Mouse (Mus musculus) cerebellum, postnatal 10 days (tissue): ENCODE data around the gene Adm.
A peak's percentile ranks its signal among the peaks of the same experiment; 100 is the strongest.
"Not testable (repeated sequence)": the region's sequence is repeated elsewhere in the genome, so short reads cannot be mapped to it uniquely, and the experiment has no call there.

Experiments
- DNase-seq, 2 experiments: peaks; one replicate each; pipeline ENCODE4 v3.0.0; 2021; ENCODE audit warnings: mixed read lengths in 2 of 2

The Adm gene

DNA sequence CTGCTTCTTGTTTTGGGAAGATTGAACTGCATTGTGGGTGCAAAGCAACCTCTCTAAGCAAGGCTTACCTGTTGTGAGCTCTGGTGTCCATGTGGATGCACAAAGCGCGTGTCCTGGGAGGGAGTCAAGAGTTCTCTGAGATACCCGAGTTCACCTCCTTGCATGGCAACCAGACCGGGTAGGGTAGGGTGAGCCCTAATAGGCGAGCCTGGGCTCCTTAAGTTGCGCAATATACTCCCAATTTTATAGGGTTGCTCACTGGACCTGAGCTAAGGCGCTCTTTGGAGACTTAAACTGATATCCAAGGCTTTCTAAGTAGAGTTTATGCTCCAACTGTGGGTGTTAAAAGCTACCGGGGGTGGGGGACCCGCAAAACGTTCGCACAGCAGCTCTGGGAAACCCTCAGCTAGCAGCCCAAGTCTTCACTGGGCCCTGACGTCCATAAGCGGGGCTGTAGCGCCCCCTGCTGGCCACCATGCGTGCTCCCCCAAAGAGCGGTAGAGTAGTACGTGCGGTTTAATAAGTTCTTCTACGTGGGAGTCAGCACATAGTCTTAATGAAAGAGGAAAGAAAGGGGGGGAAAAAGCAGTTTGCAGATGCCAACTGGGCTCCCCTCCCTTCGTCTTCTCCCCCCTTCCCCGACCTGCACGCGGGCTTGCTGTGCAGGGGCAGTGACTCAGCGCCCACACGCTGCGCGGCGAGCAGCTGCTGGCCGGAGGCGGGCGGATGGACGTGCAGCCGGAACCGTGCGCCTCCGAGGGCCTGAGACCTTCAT, 2.6 kb downstream of the Adm start:
- peak; percentile 91 to 93 for DNase-seq

DNA sequence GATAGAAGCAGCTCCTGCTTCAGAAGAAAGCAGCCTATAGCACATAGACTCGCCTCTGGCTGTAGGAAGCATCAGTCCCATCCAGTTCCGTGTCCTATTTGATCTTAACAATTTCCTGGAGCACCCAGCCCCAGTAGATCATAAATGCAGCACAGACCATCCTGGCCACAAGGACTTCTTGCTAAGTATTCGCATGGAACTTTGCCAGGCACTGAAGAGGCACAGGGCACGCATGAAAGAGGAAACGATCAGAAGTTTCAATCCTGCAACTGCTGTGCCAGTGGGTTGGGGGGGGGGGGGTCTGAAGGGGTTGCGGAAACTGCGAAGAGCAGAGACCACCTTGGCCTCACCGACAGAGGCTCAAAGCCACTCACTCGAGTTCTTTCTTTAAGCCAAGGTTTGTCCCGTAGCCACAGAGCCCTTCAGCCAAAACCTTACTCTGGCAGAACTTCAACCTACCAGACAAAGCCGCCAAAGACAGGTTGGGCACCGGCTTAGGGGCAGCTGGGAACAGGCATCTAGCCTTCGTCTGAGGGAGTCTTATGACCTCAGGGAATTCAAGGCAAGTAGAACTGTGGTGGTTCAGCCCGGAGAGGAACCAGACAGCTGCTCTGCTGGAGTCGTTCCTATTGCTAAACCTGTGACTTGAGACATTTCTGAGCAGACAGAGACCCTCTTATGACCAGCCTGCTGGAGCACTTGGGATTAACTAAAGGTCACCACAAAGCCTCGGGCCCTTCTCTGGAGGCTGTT, 3.9 kb downstream of the Adm start:
- peak; percentile 47 to 60 for DNase-seq

DNA sequence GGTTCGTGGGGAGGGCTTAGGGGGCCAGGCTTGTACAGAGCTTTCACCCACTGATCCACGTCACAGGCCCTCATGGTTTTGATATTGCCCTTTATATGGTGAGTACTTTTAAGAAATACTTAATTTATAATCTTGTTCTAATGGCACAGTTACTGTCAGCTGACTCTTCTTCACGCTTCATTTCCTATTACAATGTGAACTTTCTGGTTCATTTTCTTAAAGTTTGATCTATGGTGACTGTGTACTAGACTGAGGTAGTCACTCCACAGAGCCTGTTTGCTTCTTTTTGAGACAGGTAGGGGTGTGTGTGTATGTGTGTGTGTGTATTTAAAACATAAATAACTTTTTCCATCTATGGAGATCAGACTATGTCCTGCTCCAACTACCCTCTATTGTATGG, 8.5 kb downstream of the Adm start:
- no peak for DNase-seq

DNA sequence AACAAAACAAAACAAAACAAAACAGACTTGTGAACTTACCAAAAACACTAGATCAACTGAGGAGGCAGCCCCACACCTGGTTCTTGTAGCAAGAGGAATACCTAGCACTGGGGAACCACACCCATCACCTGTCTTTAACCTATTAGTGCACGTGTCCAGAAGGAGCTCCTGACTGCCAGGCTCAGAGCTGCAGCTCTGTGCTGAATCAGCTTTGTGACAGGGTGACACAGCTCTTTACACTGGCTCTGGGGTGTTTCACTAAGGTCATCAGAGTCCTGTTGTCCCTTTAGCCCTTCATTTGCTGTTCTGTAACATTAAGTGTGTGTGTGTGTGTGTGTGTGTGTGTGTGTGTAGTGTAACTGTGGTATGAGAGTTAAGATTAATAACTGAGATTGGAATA, 9.1 kb downstream of the Adm start:
- DNase-seq, result no peak

DNA sequence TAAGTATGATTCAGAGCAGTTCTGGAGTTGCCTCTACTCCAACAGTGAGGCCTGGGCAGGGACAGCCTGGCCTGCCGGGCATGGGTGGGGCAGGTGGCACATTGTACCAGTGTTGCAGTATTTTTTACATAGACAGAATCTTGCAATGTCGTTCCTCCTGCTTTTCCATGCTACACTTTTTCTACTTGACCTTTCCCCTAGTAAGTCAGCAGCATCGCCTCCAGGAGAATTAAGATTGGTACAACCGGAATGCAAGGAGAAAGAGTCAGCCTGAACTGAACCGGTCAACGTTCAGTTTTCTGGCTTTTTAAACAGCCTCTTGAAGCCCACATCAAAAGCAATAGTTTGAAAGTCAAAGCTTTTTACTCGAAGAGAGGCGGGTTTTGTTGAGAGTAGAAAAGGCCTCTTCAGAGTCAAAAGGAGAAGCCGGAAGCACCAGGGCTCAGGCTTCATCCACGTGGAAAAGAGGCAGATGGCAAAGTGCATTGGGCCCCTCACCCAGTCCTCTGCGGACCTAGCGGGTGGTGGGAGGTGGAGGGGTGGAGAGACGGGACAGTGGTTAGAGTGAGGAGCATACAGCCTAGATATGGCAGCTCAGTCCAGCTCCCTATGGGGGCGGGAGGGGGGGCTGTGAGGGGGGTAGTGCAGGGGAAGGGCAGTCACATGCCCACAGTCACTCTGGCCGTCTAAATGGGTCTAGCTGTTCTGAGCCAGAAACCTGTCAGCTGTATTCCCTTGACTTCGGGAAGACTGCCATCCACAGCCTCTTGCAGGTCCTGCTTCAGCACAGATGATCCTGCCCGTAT, 11.0 kb downstream of the Adm start:
- peak; percentile 84 to 85 for DNase-seq

DNA sequence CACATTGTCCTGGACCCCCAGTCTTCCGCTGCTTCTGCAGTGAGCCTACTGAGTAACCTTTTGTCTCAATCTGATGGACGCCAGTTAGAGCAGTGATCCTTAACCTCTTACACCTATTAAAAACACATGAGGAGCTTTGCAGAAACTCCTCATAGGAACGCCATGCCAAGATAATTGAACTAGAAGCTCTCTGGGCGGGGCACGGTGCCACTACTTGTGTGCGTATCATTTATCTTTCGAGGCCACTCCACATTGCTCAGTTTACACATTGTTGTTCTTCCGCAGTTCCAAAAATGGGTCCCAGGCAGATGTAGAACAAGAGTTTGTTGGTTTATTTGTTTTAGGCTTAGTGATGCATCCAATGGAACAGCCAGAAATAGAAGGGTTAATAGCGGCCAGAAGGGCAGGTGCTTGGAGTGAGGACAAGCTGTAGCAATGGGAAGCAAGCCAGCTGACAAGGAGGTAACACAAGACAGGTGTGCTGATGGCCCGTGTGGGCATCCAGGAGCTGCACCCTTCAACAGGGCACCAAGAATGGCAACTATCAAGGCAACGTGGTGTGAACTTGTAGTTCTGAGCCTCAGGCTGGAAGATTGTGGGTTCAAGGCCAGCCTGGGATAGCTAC, 11.9 kb downstream of the Adm start:
- DNase-seq, result peak; percentile 57 to 58

DNA sequence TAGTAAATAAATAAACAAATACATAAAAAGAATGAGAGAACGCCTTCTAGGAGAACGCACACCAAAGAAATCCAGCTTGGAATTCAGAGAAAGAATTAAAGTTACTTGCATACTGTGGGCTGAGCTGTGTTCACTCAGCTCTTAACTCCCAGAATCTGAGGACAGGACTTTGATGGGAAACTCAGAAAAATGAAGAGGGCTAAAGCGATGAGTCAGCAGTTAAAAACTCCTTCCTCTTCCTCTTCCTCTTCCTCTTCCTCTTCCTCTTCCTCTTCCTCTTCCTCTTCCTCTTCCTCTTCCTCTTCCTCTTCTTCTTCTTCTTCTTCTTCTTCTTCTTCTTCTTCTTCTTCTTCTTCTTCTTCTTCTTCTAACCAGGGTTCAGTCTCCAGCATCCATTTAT, 12.5 kb downstream of the Adm start:
- DNase-seq, result not testable (repeated sequence)

DNA sequence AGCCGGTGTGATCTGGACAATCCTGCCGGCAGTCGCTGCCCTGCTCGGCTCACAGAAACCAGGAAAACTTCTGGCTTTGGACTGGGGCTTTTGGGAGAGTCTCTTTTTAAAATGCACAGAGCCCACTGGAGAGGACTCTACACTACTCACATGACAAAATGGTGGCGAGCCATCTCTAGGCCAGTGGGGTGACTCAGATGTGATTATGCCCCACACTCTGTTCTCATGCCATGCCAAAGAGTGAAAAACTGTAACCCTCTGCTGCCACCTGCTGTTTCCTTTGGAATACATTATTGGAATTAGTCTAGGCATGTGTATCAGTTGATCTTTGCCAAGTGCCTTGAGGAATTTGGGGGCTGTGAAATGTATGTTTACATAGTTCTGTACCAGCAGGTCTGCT, 17.9 kb downstream of the Adm start:
- DNase-seq, result peak; percentile 86 to 91

DNA sequence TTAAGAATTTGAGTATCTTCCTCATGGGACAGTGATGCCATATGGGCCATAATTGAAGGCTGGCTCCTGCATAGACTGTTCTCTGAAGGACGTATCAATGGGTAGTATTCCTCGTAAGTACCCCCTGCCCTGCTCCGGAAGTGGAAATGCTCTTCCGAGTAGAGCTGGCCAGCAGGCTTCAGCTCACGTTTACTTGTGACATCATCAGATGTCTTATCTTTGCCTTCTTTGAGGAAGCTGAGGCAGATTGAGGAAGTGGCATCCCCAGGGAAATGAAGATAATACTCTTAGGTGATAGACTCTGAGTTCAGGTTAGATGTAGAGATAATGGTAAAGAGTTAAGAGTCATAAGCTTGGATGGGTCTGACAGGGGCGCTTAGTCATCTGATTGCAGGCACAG, 18.4 kb downstream of the Adm start:
- DNase-seq, result no peak

DNA sequence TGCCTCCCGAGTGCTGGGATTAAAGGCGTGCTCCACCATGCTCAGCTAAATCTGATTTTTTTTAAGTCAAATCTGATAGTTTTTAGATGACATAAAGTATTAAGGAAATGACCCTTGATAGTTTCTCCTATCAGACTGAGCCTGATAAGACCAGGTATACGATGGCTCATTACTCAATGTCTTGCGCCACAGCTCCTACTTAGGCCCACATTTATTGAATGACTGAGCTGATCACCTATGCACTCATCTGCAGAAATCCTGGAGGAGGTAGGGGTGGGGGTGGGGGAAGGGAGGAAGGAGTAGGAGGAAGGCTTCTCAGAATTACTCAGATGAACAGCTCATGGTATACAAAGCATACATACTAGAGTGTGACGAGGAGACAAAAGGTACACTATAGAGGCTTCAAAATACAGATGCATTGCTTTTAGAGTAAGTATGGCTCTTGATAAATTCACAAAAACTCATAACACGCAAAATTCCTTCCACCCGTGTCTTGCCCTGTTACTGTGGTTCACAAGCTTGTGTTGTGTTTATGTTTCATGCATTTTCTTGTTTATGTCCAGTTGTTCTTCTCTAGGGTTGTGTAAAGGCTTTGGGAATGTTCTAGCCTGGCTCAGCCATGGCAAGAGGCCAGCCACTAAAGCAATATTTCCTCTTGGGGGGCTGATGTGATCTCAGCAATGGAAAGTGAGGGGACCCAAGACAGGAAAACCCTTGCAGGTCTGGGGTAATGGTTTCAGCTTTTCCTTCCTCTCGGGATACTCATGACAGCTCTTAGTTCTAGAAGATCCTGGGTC, 19.3 kb downstream of the Adm start:
- DNase-seq, result no peak

DNA sequence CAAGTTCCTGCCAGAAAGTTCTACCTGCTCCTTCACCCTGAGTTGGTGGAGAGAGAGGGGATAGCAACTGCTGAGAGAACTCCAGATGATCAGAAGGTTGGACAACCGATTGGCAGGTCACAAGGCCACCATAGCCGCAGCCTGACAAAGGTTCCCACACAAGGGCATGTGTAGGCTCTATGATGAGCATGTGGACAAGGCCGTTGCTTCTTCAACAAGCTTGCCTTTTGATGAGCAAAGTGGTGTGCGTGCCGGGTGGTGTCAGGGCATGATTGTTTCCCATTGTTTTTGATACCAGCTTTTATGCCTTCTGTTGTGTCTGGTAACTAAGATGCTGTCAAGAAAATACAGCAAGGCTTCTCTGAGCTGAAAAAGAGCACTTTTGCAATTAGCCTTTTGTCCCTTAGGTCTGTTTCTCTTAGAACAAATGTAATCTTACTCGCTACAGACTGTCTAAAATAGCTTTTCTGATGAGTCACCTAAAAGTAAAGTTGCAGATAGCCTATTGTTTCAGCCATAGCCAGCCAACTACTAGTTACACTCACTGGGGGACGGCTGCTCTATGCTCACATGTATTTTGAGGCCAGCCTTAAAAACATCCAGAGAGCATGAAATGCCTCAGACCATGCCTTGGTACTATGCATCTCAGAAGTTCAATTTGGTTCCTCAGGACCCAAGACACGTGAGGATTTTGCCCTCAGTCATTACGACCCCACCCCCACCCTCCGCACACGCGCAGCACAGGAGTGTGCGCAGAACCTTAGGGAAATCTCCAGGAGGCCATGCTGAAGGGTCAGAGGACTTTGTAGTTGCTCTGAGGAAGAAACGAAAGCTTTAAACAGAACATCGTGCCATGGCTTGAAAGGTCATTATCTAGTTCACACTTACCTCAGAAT, 20.3 kb downstream of the Adm start:
- no peak for DNase-seq

DNA sequence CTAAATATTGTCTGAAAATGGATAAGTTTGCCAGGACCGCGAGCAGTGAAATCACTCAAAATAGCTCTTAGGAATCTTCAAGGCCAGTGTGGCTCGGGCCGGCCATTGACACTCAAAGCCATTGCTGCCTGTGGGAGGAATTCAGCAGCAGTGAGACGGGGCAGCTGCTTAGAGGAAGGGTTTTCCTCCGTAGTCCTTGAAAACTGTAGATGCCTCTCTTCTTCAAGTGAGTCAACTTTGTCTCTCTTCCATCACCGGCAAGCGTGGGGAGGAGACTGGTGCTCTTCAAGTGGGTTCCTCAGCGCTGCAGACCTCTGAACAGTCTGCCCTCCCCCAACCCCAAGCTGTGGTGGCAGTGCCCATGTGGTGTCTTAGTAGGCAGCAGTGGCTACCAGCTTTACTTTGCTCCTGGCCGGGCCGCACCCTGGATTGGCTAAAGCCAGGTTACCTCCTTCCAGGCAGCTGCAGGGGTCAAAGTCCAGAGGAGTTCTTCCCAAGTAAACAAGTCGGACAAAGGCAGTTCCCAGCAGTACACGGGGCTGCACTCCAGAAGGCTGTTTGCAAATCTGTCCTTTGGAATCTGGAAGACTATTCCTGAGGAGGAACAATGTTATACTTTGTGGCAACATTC, 21.1 kb downstream of the Adm start:
- DNase-seq, result no peak

DNA sequence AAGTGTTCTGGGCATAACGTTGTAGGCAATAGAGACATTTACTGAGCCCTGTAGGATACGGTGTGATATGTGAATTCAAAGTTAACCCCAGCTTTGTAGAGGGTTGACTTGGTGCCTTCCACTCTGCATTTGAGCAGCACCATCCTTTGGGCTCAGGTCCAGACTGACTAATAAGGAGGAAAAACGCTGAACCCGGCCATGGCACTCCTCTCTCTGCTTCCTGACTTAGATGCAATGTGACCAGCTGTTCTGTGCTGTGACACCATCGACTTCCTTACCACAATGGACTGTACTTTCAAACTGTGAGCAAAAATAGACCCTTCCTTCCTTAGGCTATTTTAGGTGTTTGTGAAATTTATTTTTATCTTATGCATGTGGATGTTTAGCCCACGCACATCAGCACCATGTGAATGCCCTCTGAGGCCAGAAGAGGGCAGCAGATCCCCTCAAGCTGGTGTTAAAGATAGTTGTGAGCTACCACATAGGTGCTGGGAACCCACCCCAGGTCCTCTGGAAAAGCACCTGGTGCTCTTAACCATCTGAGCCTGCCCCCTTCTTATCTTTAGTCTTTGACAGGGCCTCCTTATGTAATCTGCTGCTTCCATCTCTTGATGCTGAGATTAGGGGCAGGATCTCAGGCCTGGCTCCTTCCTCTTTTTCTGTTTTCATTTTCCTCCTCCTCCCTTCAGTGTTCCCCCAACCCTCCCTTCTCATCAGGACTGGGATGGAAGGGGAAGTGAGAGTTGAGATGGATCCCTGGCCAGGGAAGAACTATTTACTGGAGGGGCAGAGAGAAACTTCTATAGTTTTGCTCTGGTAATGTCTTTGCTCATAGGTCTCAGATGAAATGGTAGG, 21.9 kb downstream of the Adm start:
- no peak for DNase-seq

DNA sequence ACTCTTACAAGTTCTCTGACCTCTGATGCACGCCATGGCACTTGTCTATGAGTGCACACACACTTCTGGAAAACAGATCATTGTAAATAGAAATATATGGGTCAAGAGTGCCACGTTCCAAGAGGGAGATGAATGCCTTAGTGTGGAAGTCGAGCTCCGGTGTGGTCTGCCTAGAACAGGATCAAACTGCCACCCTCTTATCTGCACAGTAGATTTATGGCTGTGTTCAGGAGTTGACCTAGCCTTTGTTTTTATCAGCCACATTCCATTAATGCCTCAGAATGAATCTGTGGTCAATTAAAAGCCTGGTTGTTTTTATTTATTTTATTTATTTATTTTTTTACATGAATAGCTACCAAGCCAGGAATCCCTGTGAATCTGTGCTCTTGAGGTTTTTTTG, 23.0 kb downstream of the Adm start:
- no peak for DNase-seq

DNA sequence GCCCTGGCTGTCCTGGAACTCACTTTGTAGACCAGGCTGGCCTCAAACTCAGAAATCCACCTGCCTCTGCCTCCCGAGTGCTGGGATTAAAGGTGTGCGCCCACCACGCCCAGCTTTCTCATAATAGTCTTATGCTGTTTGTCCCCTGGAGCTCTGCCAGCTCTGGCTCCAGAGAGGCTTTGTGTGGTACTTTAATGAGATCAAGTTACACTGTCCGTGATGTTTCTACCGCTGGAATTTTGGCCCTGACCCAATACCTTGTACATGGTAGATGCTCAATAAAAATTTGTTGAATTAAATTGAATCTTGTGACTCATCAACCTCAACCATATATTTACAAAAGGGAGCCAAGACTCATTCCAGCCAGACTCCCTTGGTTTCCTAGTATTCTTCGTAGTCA, 23.6 kb downstream of the Adm start:
- DNase-seq, result no peak

DNA sequence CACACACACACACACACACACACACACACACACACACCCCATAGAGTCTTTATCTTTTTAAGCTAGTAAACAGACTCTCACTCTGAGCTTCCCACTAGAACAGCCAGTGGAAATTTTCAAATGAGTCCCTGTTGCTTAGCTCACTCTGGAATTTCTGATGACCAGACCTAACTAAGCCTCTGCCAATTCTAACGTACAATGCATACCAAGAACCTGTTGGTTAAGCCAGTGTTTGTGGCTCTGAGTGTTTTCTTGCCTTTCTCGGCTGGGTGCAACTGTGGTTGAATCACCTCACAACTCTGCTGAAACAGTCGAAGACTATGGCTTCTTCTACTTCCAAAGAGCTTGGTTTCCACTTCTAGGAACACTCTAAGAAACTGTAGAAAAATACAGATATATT, 27.8 kb downstream of the Adm start:
- no peak for DNase-seq

DNA sequence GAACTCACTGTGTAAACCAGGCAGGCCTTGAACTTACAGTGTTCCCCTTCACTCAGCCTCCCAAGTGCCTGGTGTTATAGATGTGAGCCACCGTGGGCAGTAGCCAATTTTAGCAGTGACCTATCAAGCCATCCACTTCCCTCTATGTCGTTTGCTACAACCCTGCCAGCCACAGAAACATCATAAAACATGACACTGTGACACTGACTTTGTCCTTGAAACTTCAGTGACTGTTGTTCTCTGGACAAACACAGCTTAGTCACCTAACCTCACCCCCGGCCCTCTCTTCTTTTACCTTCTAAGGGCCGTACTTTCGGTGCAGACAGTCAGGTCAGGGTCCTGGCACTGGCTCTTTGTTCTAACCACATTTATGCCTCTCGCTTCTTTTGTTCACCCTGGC, 28.5 kb downstream of the Adm start:
- DNase-seq, result no peak

DNA sequence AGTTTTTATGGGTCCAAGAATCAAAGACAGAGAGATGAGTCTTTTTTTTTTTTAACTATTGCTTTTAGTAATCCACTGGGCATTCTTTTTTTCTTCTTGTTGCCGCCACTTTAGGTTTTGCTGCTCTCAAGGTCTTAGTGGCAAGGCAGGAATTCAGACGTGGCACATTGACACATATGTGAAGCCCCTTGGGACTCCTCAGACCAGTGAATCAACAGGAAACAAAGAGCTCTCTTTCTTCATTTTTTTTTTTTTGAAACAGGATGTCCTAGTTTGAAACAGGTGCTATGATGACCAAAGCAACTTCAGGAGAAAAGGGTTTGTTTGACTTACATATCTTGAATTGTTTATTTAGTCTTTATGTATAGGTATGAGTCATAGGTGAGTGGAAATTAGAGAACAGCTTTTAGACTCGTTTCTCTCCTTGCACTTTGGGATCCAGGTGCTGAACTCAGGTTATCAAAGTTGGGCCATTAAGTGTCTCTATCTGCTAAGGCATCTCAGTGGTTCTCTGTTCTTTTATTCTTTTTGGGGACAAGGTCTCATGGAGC, 31.0 kb downstream of the Adm start:
- no peak for DNase-seq

DNA sequence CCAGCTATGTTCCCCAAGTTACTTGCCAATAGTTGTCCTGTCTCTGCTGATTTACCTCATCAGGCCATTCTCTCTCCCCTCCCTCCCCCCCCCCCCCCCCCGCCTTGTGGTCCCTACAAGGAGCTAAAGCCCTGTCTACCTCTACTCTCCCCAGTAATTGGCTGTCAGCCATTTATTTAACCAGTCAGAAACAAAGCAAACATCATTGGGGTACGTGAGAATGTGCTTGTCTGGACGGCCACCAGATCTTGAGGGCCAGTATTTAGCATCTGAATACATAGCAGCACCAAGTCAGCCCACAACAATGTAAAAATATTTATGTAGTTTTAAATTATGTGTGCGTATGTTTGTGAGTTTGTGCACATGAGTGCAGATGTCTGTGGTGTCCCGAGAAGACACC, 39.1 kb downstream of the Adm start:
- DNase-seq, result no peak
